Mouse (Mus musculus) urinary bladder, adult 18-20 months (tissue): Measurements from ENCODE around the gene Pou3f3.

Source experiments
- DNase-seq, 2 experiments: peaks; one replicate each; pipeline ENCODE4 v3.0.0; 2022; ENCODE audit warnings: low spot score in 2 of 2, mixed read lengths in 2 of 2

Pou3f3 gene

GRCm38 (mm10) chr1:42695578-42695915 lies at the start of gene Pou3f3:
Gene Pou3f3, plus strand, starts transcription at chr1:42695768.
- no peak for DNase-seq

GRCm38 (mm10) chr1:42648366-42648935 lies 47.1 kb upstream of the Pou3f3 start:
- no peak for DNase-seq

- no peak for DNase-seq
Observed at GRCm38 (mm10) chr1:42651461-42651860, 44.1 kb upstream of the Pou3f3 start.

- DNase-seq, result no peak
Observed at GRCm38 (mm10) chr1:42667546-42667945, 28.0 kb upstream of the Pou3f3 start.

DNA sequence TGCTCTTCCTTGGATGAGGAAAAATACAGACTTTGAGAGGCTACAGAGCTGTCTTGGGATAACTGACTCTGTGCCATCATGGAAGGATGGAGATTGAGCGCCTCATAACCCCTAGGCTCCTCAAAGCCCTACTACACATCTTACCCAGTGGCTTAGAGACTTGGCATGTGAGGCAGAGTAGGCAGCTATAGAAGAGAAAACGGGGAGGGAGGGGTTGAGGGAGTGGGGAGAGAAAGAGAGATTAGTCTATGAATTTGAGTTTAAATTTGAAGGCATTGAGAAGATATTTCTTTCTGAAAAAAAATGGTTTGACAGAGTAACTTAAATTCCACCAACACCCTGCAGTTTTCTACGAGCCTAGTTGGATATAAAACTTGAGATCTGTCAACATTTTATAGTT lies 14.9 kb upstream of the Pou3f3 start:
- DNase-seq, result no peak

DNA sequence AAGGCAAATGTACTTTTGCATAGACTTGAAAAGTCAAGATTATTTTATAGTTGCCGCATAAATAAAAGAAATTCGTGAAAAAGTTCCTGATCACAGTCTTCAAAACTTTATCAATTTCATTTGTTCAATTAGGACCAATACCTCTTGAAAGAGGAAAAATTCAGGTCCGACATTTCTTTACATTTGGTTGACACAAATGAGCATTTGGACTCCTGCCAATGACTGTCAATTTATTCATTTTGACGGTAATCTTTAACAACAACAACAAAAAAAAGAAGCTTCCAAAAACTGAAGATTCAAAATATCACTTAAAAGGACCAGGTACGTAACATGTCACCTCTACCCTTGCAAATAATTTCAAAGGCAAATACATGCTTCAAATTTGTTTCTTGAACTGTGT lies 13.8 kb upstream of the Pou3f3 start:
- DNase-seq, result no peak

- no peak for DNase-seq
Observed at GRCm38 (mm10) chr1:42683861-42684260, 11.7 kb upstream of the Pou3f3 start.

GRCm38 (mm10) chr1:42684345-42684744 lies 11.2 kb upstream of the Pou3f3 start:
- DNase-seq, result no peak

GRCm38 (mm10) chr1:42684783-42685182 lies 10.8 kb upstream of the Pou3f3 start:
- DNase-seq, result no peak

- DNase-seq, result no peak
Observed at GRCm38 (mm10) chr1:42685321-42685960, 10.1 kb upstream of the Pou3f3 start.

GRCm38 (mm10) chr1:42686194-42687131 lies 9.1 kb upstream of the Pou3f3 start:
- DNase-seq, result no peak

GRCm38 (mm10) chr1:42687271-42687670 lies 8.3 kb upstream of the Pou3f3 start:
- DNase-seq, result no peak

GRCm38 (mm10) chr1:42687756-42688540 lies 7.6 kb upstream of the Pou3f3 start:
- DNase-seq, result no peak

- DNase-seq, result no peak
Observed at GRCm38 (mm10) chr1:42688541-42689125, 6.9 kb upstream of the Pou3f3 start.

DNA sequence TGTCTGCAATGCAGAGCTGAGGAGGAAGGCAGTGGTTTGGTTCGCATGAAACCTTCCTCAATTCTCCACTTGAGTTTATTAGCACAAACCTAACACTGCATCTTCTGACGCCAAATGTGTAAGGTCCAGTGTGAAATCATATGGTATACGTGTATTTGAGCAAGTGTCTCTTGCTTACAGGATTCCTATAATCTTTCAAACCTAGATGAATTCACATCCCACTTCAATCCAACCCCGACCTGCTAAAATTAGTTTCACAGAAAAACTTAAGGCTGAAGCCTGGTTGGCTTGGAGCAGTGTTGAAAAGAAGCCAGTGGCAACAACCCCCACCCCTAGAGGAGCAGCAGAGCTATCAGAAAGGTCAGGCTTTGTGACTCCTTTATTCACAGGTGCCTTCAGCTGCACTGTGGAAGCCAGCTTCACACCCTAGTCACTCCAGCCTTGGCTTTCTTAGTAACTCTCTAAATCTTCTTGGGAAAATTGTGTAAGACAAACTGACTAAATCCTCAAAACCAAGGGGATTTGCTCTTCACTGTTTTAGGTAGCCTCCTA lies 5.5 kb upstream of the Pou3f3 start:
- no peak for DNase-seq

GRCm38 (mm10) chr1:42691202-42692170 lies 4.1 kb upstream of the Pou3f3 start:
- DNase-seq, result no peak

- DNase-seq, result no peak
Observed at GRCm38 (mm10) chr1:42692221-42692620, 3.3 kb upstream of the Pou3f3 start.

- no peak for DNase-seq
Observed at GRCm38 (mm10) chr1:42693101-42693715, 2.4 kb upstream of the Pou3f3 start.

GRCm38 (mm10) chr1:42693852-42694251 lies 1.7 kb upstream of the Pou3f3 start:
- DNase-seq, result no peak

DNA sequence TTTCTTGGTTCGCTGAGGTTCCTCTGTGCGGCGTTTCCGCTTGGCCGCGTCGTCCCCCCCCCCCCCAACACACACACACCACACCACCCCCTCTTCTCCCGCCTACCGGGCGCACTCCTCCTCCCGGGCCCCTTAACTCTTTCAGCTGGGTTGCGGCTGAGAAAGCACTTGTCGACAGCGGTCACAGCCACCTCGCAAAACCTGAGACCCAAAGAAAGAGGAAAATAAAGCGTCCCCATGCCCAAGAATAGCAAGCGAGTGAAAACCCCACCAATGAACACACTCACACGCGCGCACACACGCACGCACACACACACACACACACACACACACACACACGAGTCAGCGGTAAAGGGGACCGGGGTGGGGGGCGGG lies 1.3 kb upstream of the Pou3f3 start:
- no peak for DNase-seq
